In the genomic region with DNA sequence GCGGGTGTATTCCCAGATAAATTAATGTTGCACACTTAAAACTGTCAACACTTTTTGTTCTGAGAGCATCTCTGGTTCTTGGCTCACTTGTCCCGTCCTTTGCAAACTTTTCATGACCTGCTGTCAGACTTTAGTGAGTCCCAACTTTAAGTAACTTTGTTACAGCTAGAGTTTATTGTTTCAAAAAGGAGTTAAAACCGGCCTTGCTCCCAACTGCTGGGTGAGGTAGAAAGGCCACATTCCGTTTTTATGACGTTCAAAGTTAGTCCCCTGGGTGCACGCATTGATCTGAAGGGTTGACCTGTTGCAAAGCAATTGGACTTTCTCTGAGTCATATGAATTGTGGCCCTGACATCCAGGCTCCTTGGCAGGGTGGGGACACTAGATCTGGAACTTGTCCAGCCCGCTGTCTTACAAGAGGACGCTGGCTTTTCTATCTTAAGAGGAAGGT, we compare ENCODE assay signal across 8 mouse cellular contexts. TPM values are rescaled to one million over a fixed set of nuclear protein-coding genes. Genes with fewer than 3 reads are reported as not detected.
A peak's percentile ranks its signal among the peaks of the same experiment; 100 is the strongest.
DNase-seq lines count a peak whose midpoint lies in the region; ATAC-seq lines count a peak whose summit lies in the region.

No protein-coding gene starts in this region.

- H3K4me2 ChIP-seq in hindbrain, embryonic 16.5 days (ENCODE audit: low read length): peak overlapping the region; percentile 95
- peak overlapping the region; percentile 83 for H3K4me2 ChIP-seq in liver, embryonic 13.5 days

- H3K4me3 ChIP-seq in hindbrain, embryonic 16.5 days (ENCODE audit: low read length): peak overlapping the region; percentile 83
- H3K4me3 ChIP-seq in liver, embryonic 13.5 days (replicated peaks): peak overlapping the region; percentile 69

- WGBS in hindbrain, embryonic 16.5 days: 11% methylated on average over 8 of the region's 8 CpGs
- 10% methylated on average over 8 of the region's 8 CpGs for WGBS in liver, embryonic 13.5 days (ENCODE audit: insufficient replicate concordance)

- peak; percentile 9 for DNase-seq in CD4-positive helper T cell, adult 2 months (ENCODE audit: low read depth, low spot score)
- peak; percentile 79 to 85 for DNase-seq in adrenal gland, postnatal 36 days
- DNase-seq in gastrocnemius, adult 8-10 months (ENCODE audit: low spot score in 2 of 2): peak; percentile 24 to 52
- DNase-seq in liver, embryonic 13.5 days: no peak
- peak; percentile 26 for DNase-seq in naive thymus-derived CD4-positive, alpha-beta T cell, adult 2 months (ENCODE audit: low read depth)
- DNase-seq in cerebellum, adult 9-10 months: no peak
- no peak for DNase-seq in layer of hippocampus, adult 8-10 months (ENCODE audit: low spot score in 2 of 2)

- no peak overlapping the region for H3K27ac ChIP-seq in hindbrain, embryonic 16.5 days (ENCODE audit: low read depth, low read length)
- H3K27ac ChIP-seq in liver, embryonic 13.5 days: peak overlapping the region; percentile 8

- no peaks in the 10 kb centered on the region for H3K9me3 ChIP-seq in hindbrain, embryonic 16.5 days (ENCODE audit: control insufficient read depth, low read length)
- no peaks in the 10 kb centered on the region for H3K9me3 ChIP-seq in liver, embryonic 13.5 days (replicated peaks)

- 0 out of 2 replicates have a peak, but pooled peaks cover 2% of the 10 kb centered on the region for H3K36me3 ChIP-seq in hindbrain, embryonic 16.5 days (ENCODE audit: control insufficient read depth, insufficient read depth, low read length)
- no peaks in the 10 kb centered on the region for H3K36me3 ChIP-seq in liver, embryonic 13.5 days

- H3K4me1 ChIP-seq in hindbrain, embryonic 16.5 days (ENCODE audit: control insufficient read depth, insufficient read depth, low read depth, low read length): peaks cover 14% of the 10 kb centered on the region
- H3K4me1 ChIP-seq in liver, embryonic 13.5 days (replicated peaks): peaks cover 19% of the 10 kb centered on the region

- peak; percentile 6; the same call in 1 of the 2 replicates for ATAC-seq in hindbrain, embryonic 16.5 days
- no peak for ATAC-seq in liver, embryonic 13.5 days (ENCODE audit: low read depth)

- peak overlapping the region; percentile 96 for H3K9ac ChIP-seq in hindbrain, embryonic 16.5 days (ENCODE audit: low read depth, low read length)
- peak overlapping the region; percentile 73 for H3K9ac ChIP-seq in liver, embryonic 13.5 days

- no peaks in the 10 kb centered on the region for H3K27me3 ChIP-seq in hindbrain, embryonic 16.5 days (replicated peaks; ENCODE audit: control insufficient read depth, insufficient read depth, low read length)
- H3K27me3 ChIP-seq in liver, embryonic 13.5 days: no peaks in the 10 kb centered on the region

RNA-seq across cellular contexts. Expression of gene Slc25a24, which starts 0.6 kb away (rescaled TPM):
- total RNA-seq in adrenal gland, postnatal 36 days (2021): 10 to 100 TPM; 58.7 to 78.0 TPM
- total RNA-seq in gastrocnemius, adult 8-10 months (2022): 1 to 10 TPM; 1.1 to 1.8 (median 1.8) TPM
- 3.6 and 5.7 TPM in 2 replicates for polyA plus RNA-seq in hindbrain, embryonic 16.5 days (2015; fragmentation: Nextera tagmentation; extraction: Ambion mirVana)
- 4.9 and 5.9 TPM in 2 replicates for polyA plus RNA-seq in liver, embryonic 13.5 days (2015; fragmentation: Nextera tagmentation; extraction: Ambion mirVana)
- 1 to 10 TPM; 2.6 to 3.5 (median 3.3) TPM for total RNA-seq in layer of hippocampus, adult 8-10 months (2022)

RNA-seq across cellular contexts. Expression of gene Slc25a54, which starts 43.3 kb away (rescaled TPM):
- total RNA-seq in adrenal gland, postnatal 36 days (2021): not detected
- not detected for total RNA-seq in gastrocnemius, adult 8-10 months (2022)
- not detected in 2 replicates for polyA plus RNA-seq in hindbrain, embryonic 16.5 days (2015; fragmentation: Nextera tagmentation; extraction: Ambion mirVana)
- not detected in 2 replicates for polyA plus RNA-seq in liver, embryonic 13.5 days (2015; fragmentation: Nextera tagmentation; extraction: Ambion mirVana)
- total RNA-seq in layer of hippocampus, adult 8-10 months (2022): not detected

Comparison
In these comparisons a context has a peak if more than half of its experiments do, and no peak if none do; other contexts are left out.
1. DNase-seq: peak in CD4-positive helper T cell, adult 2 months (single experiment), adrenal gland, postnatal 36 days (2 of 2), gastrocnemius, adult 8-10 months (2 of 2) and naive thymus-derived CD4-positive, alpha-beta T cell, adult 2 months (single experiment); none in liver, embryonic 13.5 days (single experiment), cerebellum, adult 9-10 months (single experiment) and layer of hippocampus, adult 8-10 months (0 of 2).
2. RNA of gene Slc25a24, which starts 0.6 kb away (total RNA-seq): 58.7 to 78.0 TPM in adrenal gland, postnatal 36 days; 2.6 to 3.5 TPM in layer of hippocampus, adult 8-10 months and 1.1 to 1.8 TPM in gastrocnemius, adult 8-10 months; every median in the first group is over 10 times any median in the second.